Mouse (Mus musculus) olfactory bulb, adult 2 months (tissue): ENCODE results near the gene Mettl27. TPM values are rescaled to one million over a fixed set of nuclear protein-coding genes. Genes with fewer than 3 reads are reported as not detected.
"Not testable (repeated sequence)": the region's sequence is repeated elsewhere in the genome, so short reads cannot be mapped to it uniquely, and the experiment has no call there.

Source experiments
- H3K27ac ChIP-seq: fragments of 200-500 bp; 2 replicates; pipeline ENCODE4 v1.5.1; 2012; ENCODE audit warnings: low read depth, low read length; ENCODE audit not compliant: insufficient read depth
- H3K4me1 ChIP-seq: fragments of 200-500 bp; 2 replicates; pipeline ENCODE4 v1.6.1; 2012; ENCODE audit warnings: low read length; ENCODE audit not compliant: control insufficient read depth, insufficient read depth
- H3K4me3 ChIP-seq: fragments of 200-500 bp; 2 replicates; pipeline ENCODE4 v1.5.1; 2012; ENCODE audit warnings: mild to moderate bottlenecking, low read depth, low read length, moderate library complexity; ENCODE audit not compliant: insufficient read depth
- CTCF ChIP-seq: fragments of 200-500 bp; IDR thresholded peaks from 2 replicates; pipeline ENCODE4 v1.5.1; 2012; ENCODE audit warnings: low read depth, mild to moderate bottlenecking, low read length, moderate library complexity; ENCODE audit not compliant: insufficient read depth
- POLR2A ChIP-seq: fragments of 200-500 bp; IDR thresholded peaks from 2 replicates; pipeline ENCODE4 v1.6.1; 2012; ENCODE audit warnings: mild to moderate bottlenecking, low read depth, low read length, moderate library complexity; ENCODE audit not compliant: insufficient read depth
- WGBS: fragments of 180-500 bp; shearing (Covaris S2); methylation state at CpG from one replicate; pipeline ENCODE4 v1.1.7; 2018; 5-methylcytosine and 5-hydroxymethylcytosine counted together
- polyA plus RNA-seq: library from polyadenylated mRNA; stranded (reverse); fragments of >200 nt; gene quantifications from 2 replicates; pipeline ENCODE4 v1.2.4, GENCODE M21; 2012; ENCODE audit warnings: low replicate concordance; ENCODE audit not compliant: missing spikeins, insufficient read depth, insufficient read length

Mettl27 gene
- polyA plus RNA-seq, 1 experiment: not detected

GRCm38 (mm10) chr5:134934666-134935065 is 2.5 kb downstream of the Mettl27 start:
- no peak for TF ChIP-seq CTCF
- no peak for TF ChIP-seq POLR2A
- 91% methylated on average over 3 of the region's 3 CpGs for WGBS

GRCm38 (mm10) chr5:134936051-134936450 is 3.9 kb downstream of the Mettl27 start:
- H3K27ac ChIP-seq: no peak overlapping the region
- WGBS: 92% methylated on average over 6 of the region's 6 CpGs
- H3K4me1 ChIP-seq: 0 out of 2 replicates have a peak, but pooled peaks cover 6% of the 10 kb centered on the region
- H3K4me3 ChIP-seq: no peak overlapping the region
- no peak for TF ChIP-seq POLR2A
- TF ChIP-seq CTCF: no peak

More at GRCm38 (mm10) chr5:134934666-134935065, 2.5 kb downstream of the Mettl27 start:
- Histone ChIP-seq H3K27ac (no peak overlapping the region), H3K4me3 (no peak overlapping the region), H3K4me1 (0 out of 2 replicates have a peak, but pooled peaks cover 6% of the 10 kb centered on the region)

GRCm38 (mm10) chr5:134936626-134937185 is 4.5 kb downstream of the Mettl27 start:
- Histone ChIP-seq H3K4me1 (0 out of 2 replicates have a peak, but pooled peaks cover 6% of the 10 kb centered on the region), H3K27ac (no peak overlapping the region), H3K4me3 (no peak overlapping the region)
- WGBS: 87% methylated on average over 6 of the region's 6 CpGs
- TF ChIP-seq POLR2A: no peak
- TF ChIP-seq CTCF: no peak

GRCm38 (mm10) chr5:134939069-134939468 is 6.9 kb downstream of the Mettl27 start:
- TF ChIP-seq CTCF (no peak), POLR2A (no peak)
- WGBS: 74% methylated on average over 3 of the region's 3 CpGs
- Histone ChIP-seq H3K4me3 (no peak overlapping the region), H3K27ac (no peak overlapping the region), H3K4me1 (no peaks in the 10 kb centered on the region)

GRCm38 (mm10) chr5:134939554-134939953 is 7.4 kb downstream of the Mettl27 start:
- H3K4me1 ChIP-seq, H3K27ac ChIP-seq, H3K4me3 ChIP-seq: not testable (repeated sequence)
- WGBS: 95% methylated on average over 3 of the region's 7 CpGs

- 91% methylated on average over 14 of the region's 14 CpGs for WGBS
- Histone ChIP-seq H3K4me1 (peaks cover 3% of the 10 kb centered on the region; the same call in 1 of the 2 replicates), H3K27ac (no peak overlapping the region), H3K4me3 (no peak overlapping the region)
- no peak for TF ChIP-seq POLR2A
- TF ChIP-seq CTCF: no peak
These were observed 9.5 kb downstream of the Mettl27 start for GRCm38 (mm10) chr5:134941472-134942209.

- Histone ChIP-seq H3K4me3 (no peak overlapping the region), H3K4me1 (peaks cover 8% of the 10 kb centered on the region; the same call in 1 of the 2 replicates), H3K27ac (no peak overlapping the region)
- WGBS: 70% methylated on average over 2 of the region's 2 CpGs
- no peak for TF ChIP-seq CTCF
- no peak for TF ChIP-seq POLR2A
These were observed 10.6 kb downstream of the Mettl27 start for GRCm38 (mm10) chr5:134942740-134943139.

GRCm38 (mm10) chr5:134944179-134944578 is 12.0 kb downstream of the Mettl27 start:
- Histone ChIP-seq H3K27ac (no peak overlapping the region), H3K4me1 (peaks cover 8% of the 10 kb centered on the region; the same call in 1 of the 2 replicates), H3K4me3 (no peak overlapping the region)
- TF ChIP-seq CTCF (no peak), POLR2A (no peak)
- 84% methylated on average over 5 of the region's 5 CpGs for WGBS

GRCm38 (mm10) chr5:134945266-134945959 is 13.2 kb downstream of the Mettl27 start:
- H3K4me1 ChIP-seq: peaks cover 8% of the 10 kb centered on the region; the same call in 1 of the 2 replicates

More at GRCm38 (mm10) chr5:134945266-134945959, 13.2 kb downstream of the Mettl27 start:
- H3K4me3 ChIP-seq: no peak overlapping the region
- no peak overlapping the region for H3K27ac ChIP-seq
- WGBS: 59% methylated on average over 19 of the region's 19 CpGs
- TF ChIP-seq CTCF: no peak
- no peak for TF ChIP-seq POLR2A
